Mouse (Mus musculus) T-helper 2 cell (primary cell): Measurements from ENCODE around the gene Adipoq.

ENCODE experiments used
- in situ Hi-C: fragments of 300-600 bp; cut with MboI, MseI; formaldehyde crosslinking; loops from one replicate; pipeline ENCODE4 v1.15.1; 2025; ENCODE audit warnings: high pct_unique_total_duplicates

Gene Adipoq

GRCm38 (mm10) chr16:23158957-23159356, 12.6 kb downstream of the Adipoq start:
- in situ Hi-C loops = loop anchor here (10.0 kb wide), 1 partner anchor 1794 kb away; no protein-coding TSS in a partner anchor

- in situ Hi-C loops = loop anchor here (10.0 kb wide), 2 partner anchors 245 to 1795 kb away; no protein-coding TSS in a partner anchor
These were observed 13.4 kb downstream of the Adipoq start for GRCm38 (mm10) chr16:23159749-23160148.

- in situ Hi-C loops = loop anchor here (10.0 kb wide), 1 partner anchor 243 kb away; no protein-coding TSS in a partner anchor
These were observed 15.8 kb downstream of the Adipoq start for GRCm38 (mm10) chr16:23162116-23162515.

GRCm38 (mm10) chr16:23164443-23164842, 18.1 kb downstream of the Adipoq start:
- in situ Hi-C loops = loop anchor here (10.0 kb wide), 1 partner anchor 240 kb away; no protein-coding TSS in a partner anchor

- in situ Hi-C loops = loop anchor here (10.0 kb wide), 1 partner anchor 239 kb away; no protein-coding TSS in a partner anchor
These were observed 19.1 kb downstream of the Adipoq start for GRCm38 (mm10) chr16:23165441-23165840.

GRCm38 (mm10) chr16:23166646-23167045, 20.3 kb downstream of the Adipoq start:
- in situ Hi-C loops = loop anchor here (10.0 kb wide), 1 partner anchor 238 kb away; no protein-coding TSS in a partner anchor

- in situ Hi-C loops = loop anchor here (10.0 kb wide), 1 partner anchor 238 kb away; no protein-coding TSS in a partner anchor
These were observed 20.7 kb downstream of the Adipoq start for GRCm38 (mm10) chr16:23167079-23167478.

GRCm38 (mm10) chr16:23170813-23171212, 24.5 kb downstream of the Adipoq start:
- in situ Hi-C loops = loop anchor here (5.0 kb wide), 2 partner anchors 59 to 101 kb away; no protein-coding TSS in a partner anchor

GRCm38 (mm10) chr16:23173904-23174303, 27.6 kb downstream of the Adipoq start:
- in situ Hi-C loops = loop anchor here (5.0 kb wide), 2 partner anchors 62 to 98 kb away; no protein-coding TSS in a partner anchor

GRCm38 (mm10) chr16:23174855-23175254, 28.5 kb downstream of the Adipoq start:
- in situ Hi-C loops = loop anchor here (5.0 kb wide), 3 partner anchors 52 to 97 kb away; no protein-coding TSS in a partner anchor

- in situ Hi-C loops = loop anchor here (5.0 kb wide), 1 partner anchor 51 kb away; no protein-coding TSS in a partner anchor
These were observed 29.6 kb downstream of the Adipoq start for GRCm38 (mm10) chr16:23175956-23176355.

GRCm38 (mm10) chr16:23177856-23178255, 31.5 kb downstream of the Adipoq start:
- in situ Hi-C loops = loop anchor here (5.0 kb wide), 1 partner anchor 49 kb away; no protein-coding TSS in a partner anchor

GRCm38 (mm10) chr16:23178796-23179195, 32.5 kb downstream of the Adipoq start:
- in situ Hi-C loops = loop anchor here (5.0 kb wide), 1 partner anchor 49 kb away; no protein-coding TSS in a partner anchor

- in situ Hi-C loops = loop anchor here (5.0 kb wide), 1 partner anchor 48 kb away; no protein-coding TSS in a partner anchor
These were observed 33.1 kb downstream of the Adipoq start for GRCm38 (mm10) chr16:23179436-23179835.

- in situ Hi-C loops = no loop called here
These were observed 34.7 kb downstream of the Adipoq start for GRCm38 (mm10) chr16:23181054-23181453.

GRCm38 (mm10) chr16:23181487-23181886, 35.2 kb downstream of the Adipoq start:
- in situ Hi-C loops = no loop called here

- in situ Hi-C loops = no loop called here
These were observed 35.7 kb downstream of the Adipoq start for GRCm38 (mm10) chr16:23181942-23182597.

- in situ Hi-C loops = no loop called here
These were observed 39.5 kb downstream of the Adipoq start for GRCm38 (mm10) chr16:23185824-23186223.

- in situ Hi-C loops = no loop called here
These were observed 40.1 kb downstream of the Adipoq start for GRCm38 (mm10) chr16:23186418-23186817.

GRCm38 (mm10) chr16:23187983-23188382, 41.6 kb downstream of the Adipoq start:
- in situ Hi-C loops = no loop called here

GRCm38 (mm10) chr16:23189612-23190011, 43.3 kb downstream of the Adipoq start:
- in situ Hi-C loops = no loop called here

GRCm38 (mm10) chr16:23191560-23192242, 45.4 kb downstream of the Adipoq start:
- in situ Hi-C loops = no loop called here
